Mouse (Mus musculus) urinary bladder, postnatal 14 days (tissue): Measurements from ENCODE around the gene Slc44a3.
A peak's percentile ranks its signal among the peaks of the same experiment; 100 is the strongest.
"Not testable (repeated sequence)": the region's sequence is repeated elsewhere in the genome, so short reads cannot be mapped to it uniquely, and the experiment has no call there.

Experiments
- DNase-seq: peaks from one replicate; pipeline ENCODE4 v3.0.0; 2021; ENCODE audit warnings: low spot score

Gene Slc44a3

DNA sequence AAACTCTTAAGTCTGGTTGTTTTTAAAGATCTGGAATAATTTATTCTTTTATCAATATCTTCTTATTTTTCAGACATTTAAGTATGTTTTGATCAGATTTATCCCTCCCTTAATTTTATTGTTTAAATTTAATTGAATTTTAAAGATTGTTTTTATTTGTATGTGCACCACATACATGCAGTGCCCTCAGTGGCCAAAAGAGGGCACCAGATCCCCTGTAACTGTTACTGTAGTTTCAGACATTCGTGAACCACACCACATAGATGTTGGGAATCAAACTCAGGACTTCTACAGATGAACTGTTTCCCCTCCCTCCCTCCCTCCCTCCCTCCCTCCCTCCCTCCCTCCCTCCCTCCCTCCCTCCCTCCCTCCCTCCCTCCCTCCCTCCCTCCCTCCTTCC lies 18.2 kb upstream of the Slc44a3 start:
- peak; percentile 64 for DNase-seq

DNA sequence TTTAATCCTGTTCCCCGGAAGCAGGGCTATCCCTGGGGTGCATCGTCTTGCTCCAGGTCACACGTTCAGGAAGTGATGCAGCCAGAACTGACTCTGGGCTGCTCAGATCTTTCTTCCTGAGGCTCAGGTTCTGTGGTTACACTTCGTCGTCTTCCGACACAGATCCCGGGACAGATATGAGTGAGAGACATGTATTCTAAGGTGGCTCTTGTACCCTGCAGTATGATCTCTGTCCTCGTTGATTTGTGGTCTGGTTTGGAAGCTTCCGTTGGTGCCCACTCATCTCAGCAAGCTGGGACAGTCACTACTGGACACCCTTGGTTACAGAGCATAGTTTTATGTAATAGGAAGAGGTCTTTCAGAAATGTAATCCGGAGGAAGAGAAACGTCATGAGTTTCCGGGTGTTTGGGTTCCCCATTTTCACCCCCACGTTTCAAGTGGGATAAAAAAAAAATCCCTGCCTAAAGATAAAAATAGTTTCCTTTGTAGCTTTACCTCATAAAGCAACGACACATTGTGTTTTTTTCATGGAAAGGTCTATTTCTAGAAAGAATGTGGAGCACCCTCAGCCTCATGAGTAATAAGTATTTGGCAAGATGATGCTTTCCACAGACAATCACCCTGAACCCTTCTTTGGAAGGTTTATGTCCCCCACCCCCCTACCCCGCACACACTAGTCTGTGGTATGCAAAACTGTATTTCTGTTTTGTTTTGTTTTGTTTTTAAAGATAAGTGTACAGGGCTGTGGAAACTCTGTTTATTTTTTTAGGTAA lies 15.8 kb upstream of the Slc44a3 start:
- no peak for DNase-seq

DNA sequence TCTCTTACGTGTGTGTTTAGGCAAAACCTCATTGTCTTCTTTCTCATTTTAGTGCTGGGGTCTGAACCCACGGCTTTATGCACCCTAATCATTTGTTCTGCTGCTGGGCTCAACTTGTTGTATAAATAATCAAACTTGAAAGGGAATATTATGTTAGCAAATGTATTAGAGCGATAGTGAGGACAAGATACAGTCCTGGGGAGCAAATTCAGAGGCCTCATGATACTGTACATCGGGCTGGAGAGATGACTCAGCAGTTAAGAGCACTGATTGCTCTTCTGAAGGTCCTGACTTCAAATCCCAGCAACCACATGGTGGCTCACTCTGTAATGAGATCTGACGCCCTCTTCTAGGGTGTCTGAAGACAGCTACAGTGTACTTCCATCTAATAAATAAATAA lies 8.4 kb upstream of the Slc44a3 start:
- DNase-seq, result no peak

DNA sequence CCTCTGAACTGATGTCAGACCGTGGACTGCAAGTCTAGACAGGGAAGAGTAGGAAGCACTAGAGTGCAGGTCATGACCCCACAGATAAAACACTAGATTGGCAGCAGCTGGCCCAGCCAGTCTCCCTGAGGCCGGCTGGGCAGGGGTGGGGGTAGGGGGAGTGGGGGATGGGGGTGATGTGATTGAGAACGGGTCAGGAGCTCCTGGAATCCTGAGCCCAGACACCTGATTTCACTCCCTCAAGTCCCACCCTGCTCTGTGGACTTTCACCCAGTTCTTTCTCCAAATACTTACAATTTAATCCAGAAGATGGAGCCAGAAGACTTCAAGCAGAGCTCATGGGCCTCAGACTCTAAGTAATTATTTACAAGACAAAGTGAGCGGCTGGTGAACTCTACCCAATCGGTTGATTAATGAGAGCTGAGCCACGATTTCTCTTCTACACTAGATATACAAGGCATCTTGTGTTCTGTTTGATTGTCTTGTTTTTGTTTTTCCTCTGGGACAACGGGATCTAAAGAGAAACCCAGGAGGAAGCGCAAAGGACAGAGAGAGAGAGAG lies 7.7 kb upstream of the Slc44a3 start:
- DNase-seq, result peak; percentile 29

DNA sequence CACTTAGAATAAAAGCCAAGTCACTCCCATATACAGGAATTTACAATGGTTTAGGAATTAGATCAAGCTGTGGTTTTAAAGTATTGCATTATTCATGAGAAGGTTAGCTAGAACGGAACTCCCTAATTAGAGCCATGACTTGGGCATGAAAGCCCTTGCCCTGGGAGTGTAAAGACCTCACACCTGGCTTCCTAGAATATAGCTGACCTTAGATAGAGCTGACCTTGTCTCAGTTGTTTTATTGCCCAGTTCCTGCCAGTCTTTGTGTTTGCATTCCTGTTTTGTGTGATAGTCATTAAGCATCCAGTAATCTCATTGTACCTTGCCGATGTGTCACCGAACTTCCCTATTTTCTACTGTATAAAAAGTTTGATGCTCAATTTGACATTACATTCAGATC lies 6.6 kb upstream of the Slc44a3 start:
- DNase-seq, result not testable (repeated sequence)

DNA sequence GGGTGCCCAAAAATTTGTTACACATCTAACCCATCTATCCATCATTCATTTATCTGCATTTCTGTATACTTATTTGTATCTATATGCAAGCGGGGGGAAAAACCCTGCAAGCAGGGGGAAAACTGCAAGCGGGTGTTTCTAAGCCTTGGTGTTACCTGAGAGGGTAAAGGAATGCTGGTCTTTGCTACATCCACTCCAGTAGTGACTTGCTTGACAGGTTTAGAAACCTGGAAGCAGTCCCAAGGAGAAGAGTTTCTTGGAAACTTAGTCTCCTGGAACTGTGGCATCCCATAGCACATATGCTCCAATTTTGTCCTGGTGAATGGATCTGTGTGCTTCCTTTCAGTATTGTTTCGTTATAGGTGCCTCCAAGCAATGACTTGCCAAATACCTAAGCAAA lies 5.8 kb upstream of the Slc44a3 start:
- no peak for DNase-seq

DNA sequence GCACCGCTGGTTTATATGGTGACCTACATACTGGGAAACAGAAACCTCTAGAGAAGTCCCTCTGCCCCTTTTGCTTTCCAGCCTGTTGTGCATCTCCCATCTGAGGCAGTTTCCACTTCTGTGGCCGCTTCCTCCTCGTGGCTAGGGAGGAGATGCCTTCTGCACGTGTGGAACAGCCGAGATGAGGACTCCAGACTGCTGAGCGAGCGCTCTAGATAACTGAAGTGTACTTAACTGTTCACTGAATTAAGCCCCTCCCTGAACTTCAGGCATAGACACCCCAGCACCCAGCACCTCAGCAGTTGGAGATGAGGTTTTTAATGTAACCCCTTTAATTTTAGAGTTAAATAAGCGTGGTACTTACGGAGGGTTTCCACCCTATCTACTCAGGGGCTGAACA lies 4.6 kb upstream of the Slc44a3 start:
- no peak for DNase-seq

GRCm38 (mm10) chr3:121535813-121536504 lies 3.8 kb upstream of the Slc44a3 start:
- peak; percentile 54 for DNase-seq

- peak; percentile 26 for DNase-seq
Measured at GRCm38 (mm10) chr3:121531370-121532148, 645 bp downstream of the Slc44a3 start.

GRCm38 (mm10) chr3:121530546-121531258 lies 1.5 kb downstream of the Slc44a3 start:
- no peak for DNase-seq

- DNase-seq, result peak; percentile 17
Measured at GRCm38 (mm10) chr3:121526096-121527093, 5.8 kb downstream of the Slc44a3 start.

DNA sequence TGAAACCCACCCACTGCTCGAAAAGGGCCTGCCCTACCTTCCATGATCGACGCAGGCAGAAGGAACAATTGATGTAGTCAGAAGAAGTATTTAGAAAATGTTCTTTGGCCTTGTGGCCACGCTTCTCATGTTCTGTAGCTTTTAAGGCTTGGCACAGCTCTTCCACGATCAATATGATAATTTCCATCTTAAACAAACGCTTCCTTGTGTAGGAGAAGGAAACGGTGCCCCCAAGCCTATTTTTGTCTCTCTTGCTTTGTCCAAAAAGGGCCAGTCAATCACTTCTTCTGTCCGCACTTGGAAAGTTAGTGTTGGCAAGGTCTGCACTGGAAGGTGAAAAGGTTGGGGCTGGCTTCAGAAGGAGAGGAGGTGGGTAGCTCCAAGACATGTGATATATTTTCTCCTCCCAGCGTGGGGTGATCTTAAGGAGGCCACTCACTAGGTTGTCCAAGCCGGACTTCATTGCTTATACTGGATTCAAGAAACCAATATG lies 10.5 kb downstream of the Slc44a3 start:
- no peak for DNase-seq

GRCm38 (mm10) chr3:121521123-121521522 lies 11.1 kb downstream of the Slc44a3 start:
- no peak for DNase-seq

DNA sequence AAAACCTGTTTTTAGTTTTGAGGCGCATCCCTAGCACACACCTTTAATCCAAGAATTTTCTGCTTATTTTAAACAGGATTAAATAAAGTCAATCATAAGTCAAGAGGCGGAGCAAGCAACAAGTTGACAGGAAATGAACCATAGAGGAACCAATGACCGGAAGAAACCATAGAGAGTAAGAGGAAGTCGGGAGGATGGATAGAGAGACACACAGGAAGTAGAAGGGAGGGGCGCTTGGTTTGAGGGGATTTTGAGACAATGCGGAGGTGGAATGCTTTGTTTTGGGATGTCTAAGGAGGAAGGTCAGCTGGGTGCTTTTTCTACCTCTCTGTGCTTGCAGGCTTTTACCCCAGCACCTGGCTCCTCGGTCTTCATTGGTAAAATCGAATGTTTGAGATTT lies 15.2 kb downstream of the Slc44a3 start:
- no peak for DNase-seq

GRCm38 (mm10) chr3:121509141-121509540 lies 23.1 kb downstream of the Slc44a3 start:
- no peak for DNase-seq

- no peak for DNase-seq
Measured at GRCm38 (mm10) chr3:121507678-121508077, 24.5 kb downstream of the Slc44a3 start.

- DNase-seq, result no peak
Measured at GRCm38 (mm10) chr3:121506756-121507155, 25.4 kb downstream of the Slc44a3 start.

DNA sequence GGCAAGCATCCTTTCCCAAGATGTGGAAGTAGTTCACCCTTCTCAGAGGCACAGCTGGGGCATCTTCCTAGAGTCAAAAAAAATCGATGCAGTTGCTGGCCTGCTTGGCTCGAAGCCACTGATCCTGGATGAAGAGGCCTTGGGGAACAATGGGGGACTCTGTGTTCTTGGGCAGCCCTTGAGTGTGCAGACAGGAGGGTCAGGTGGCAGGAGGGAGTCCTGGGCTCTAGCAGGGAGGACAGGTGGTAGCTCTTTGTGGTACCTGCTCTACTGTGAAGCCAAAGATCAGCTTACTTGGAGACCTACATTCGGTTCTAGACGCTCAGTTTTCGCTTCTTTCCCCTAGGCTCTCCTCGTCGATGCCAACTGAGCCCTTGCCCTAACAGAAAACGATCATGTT lies 26.0 kb downstream of the Slc44a3 start:
- DNase-seq, result no peak

GRCm38 (mm10) chr3:121504927-121505487 lies 27.2 kb downstream of the Slc44a3 start:
- no peak for DNase-seq

- DNase-seq, result no peak
Measured at GRCm38 (mm10) chr3:121500734-121501133, 31.5 kb downstream of the Slc44a3 start.
